Mouse (Mus musculus) C2C12 (cell line): ENCODE results near the gene Mapk8ip1.

ENCODE experiments used
- CTCF ChIP-seq: IDR thresholded peaks from one replicate; pipeline ENCODE4 v1.5.1; 2011; ENCODE audit not compliant: control insufficient read depth, insufficient read depth, insufficient read length
- USF1 ChIP-seq: IDR thresholded peaks from one replicate; pipeline ENCODE4 v1.6.1; 2011; ENCODE audit warnings: low read depth, mild to moderate bottlenecking, control low read depth, moderate library complexity

DNA sequence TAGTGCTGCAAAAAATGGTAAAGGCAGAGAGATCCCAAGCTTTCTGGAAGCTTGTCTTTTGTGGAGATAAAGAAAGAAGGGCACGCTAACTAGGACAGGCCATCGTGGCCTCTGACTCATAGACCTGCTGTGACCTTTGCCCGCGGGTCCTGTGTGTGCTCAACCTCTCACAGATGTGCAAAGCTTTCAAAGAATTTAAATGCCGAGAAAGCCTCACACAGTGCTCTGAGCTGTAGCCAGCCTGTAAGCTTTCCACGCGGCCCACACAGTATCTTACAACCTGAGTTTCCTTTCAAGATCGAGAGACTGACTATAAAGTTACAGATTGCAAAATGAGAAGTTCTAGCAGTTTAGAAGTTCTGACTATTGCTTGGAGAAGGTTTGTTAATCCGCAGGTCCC lies 44.8 kb upstream of the Mapk8ip1 start:
- TF ChIP-seq CTCF = no peak
- TF ChIP-seq USF1 = no peak
